Mouse (Mus musculus) monocyte, adult 59 days (primary cell): ENCODE data around the gene Tmco5. TPM values are rescaled to one million over a fixed set of nuclear protein-coding genes. Genes with fewer than 3 reads are reported as not detected.

Experiments
- total RNA-seq, 2 experiments: library from RNA; stranded (reverse); gene quantifications; one replicate each; pipeline ENCODE4 v1.2.4; 2023

Gene Tmco5
- total RNA-seq = not detected

GRCm38 (mm10) chr2:116878391-116878790 lies at the start of gene Tmco5:
Gene Tmco5, plus strand, starts transcription at chr2:116878691.

Other genes with a start within 250 kb of the Tmco5 start
- 10 to 100 TPM; 32.7 to 33.6 TPM for gene Spred1, start 242.7 kb downstream of the Tmco5 start, total RNA-seq